Mouse (Mus musculus) embryonic facial prominence, embryonic 13.5 days (tissue): ENCODE data around the gene Qrich2. TPM values are rescaled to one million over a fixed set of nuclear protein-coding genes. Genes with fewer than 3 reads are reported as not detected.
"Not testable (repeated sequence)": the region's sequence is repeated elsewhere in the genome, so short reads cannot be mapped to it uniquely, and the experiment has no call there.

Experiments
- ATAC-seq: fragments of 200-750 bp; cut with Nextera tagmentation; 2 replicates; pipeline ENCODE4 v1.8.0; 2017; ENCODE audit warnings: low read depth; ENCODE audit not compliant: insufficient number of reproducible peaks, insufficient read depth, low FRiP score, low TSS enrichment
- H3K27ac ChIP-seq: fragments of 300-500 bp; sonication (generic); 2 replicates; pipeline ENCODE4 v1.5.1; 2015; ENCODE audit warnings: moderate library complexity, mild to moderate bottlenecking, inconsistent platforms
- H3K27me3 ChIP-seq: fragments of 300-500 bp; sonication (generic); 2 replicates; pipeline ENCODE4 v1.6.1; 2015; ENCODE audit warnings: mild to moderate bottlenecking, inconsistent platforms
- H3K36me3 ChIP-seq: fragments of 300-500 bp; sonication (generic); 2 replicates; pipeline ENCODE4 v1.6.1; 2015; ENCODE audit warnings: mild to moderate bottlenecking, inconsistent platforms
- H3K4me1 ChIP-seq: fragments of 300-500 bp; sonication (generic); 2 replicates; pipeline ENCODE4 v1.6.1; 2015; ENCODE audit warnings: inconsistent platforms
- H3K4me2 ChIP-seq: fragments of 300-500 bp; sonication (generic); 2 replicates; pipeline ENCODE4 v1.6.1; 2015; ENCODE audit warnings: moderate library complexity, mild to moderate bottlenecking, inconsistent platforms
- H3K4me3 ChIP-seq: fragments of 300-500 bp; sonication (generic); 2 replicates; pipeline ENCODE4 v1.5.1; 2015; ENCODE audit warnings: mild to moderate bottlenecking, inconsistent platforms
- H3K9ac ChIP-seq: fragments of 300-500 bp; sonication (generic); 2 replicates; pipeline ENCODE4 v1.6.1; 2015; ENCODE audit warnings: mild to moderate bottlenecking, inconsistent platforms
- H3K9me3 ChIP-seq: fragments of 300-500 bp; sonication (generic); 2 replicates; pipeline ENCODE4 v1.6.1; 2016; ENCODE audit warnings: inconsistent platforms
- WGBS: fragments of 180-500 bp; shearing (Covaris S2); methylation state at CpG from one replicate; pipeline ENCODE4 v1.1.7; 2015; ENCODE audit warnings: mixed read lengths; 5-methylcytosine and 5-hydroxymethylcytosine counted together
- polyA plus RNA-seq: library from polyadenylated mRNA; unstranded; fragments of >200 nt; fragmentation: Nextera tagmentation; extraction: Ambion mirVana; gene quantifications from 2 replicates; pipeline ENCODE4 v1.2.1, GENCODE M21; 2015

Gene Qrich2
- polyA plus RNA-seq, 1 experiment from 2014 or later = 0.55 TPM

- Histone ChIP-seq H3K4me3 (peak overlapping the region; percentile 36), H3K27me3 (no peaks in the 10 kb centered on the region)
Observed at GRCm38 (mm10) chr11:116499018-116499417, 33.0 kb upstream of the Qrich2 start.

DNA sequence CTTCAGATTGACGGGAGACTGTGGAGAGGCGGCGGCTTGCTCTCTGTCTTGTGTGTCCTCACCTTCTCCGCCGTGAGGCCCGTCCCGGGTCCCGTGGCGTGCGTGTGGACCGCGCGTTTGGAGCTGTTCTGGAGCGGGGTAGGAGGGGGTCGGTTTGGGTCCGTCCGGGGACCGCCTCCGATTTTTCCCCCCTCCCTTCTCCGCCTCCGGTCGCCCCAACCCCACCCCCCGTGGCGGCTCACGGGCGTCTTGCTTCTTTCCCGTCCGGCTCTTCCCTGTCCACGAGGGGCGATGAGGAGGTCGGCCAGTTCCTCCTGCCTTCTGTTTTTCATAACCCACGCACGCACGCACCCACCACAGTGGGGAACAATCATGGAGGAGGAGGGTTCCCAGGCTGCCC, 32.6 kb upstream of the Qrich2 start:
- Histone ChIP-seq H3K9me3 (no peaks in the 10 kb centered on the region), H3K9ac (peak overlapping the region; percentile 61), H3K27ac (no peak overlapping the region), H3K27me3 (no peaks in the 10 kb centered on the region), H3K4me2 (peak overlapping the region; percentile 60), H3K4me1 (peaks cover 8% of the 10 kb centered on the region), H3K36me3 (no peaks in the 10 kb centered on the region), H3K4me3 (peak overlapping the region; percentile 36)
- 0 out of 2 replicates have a peak, but pooled peaks have one; percentile 11 for ATAC-seq
- WGBS = 38% methylated on average over 34 of the region's 34 CpGs

More at GRCm38 (mm10) chr11:116499018-116499417, 33.0 kb upstream of the Qrich2 start:
- Histone ChIP-seq H3K4me2 (peak overlapping the region; percentile 60), H3K4me1 (peaks cover 8% of the 10 kb centered on the region), H3K36me3 (no peaks in the 10 kb centered on the region), H3K27ac (no peak overlapping the region), H3K9me3 (no peaks in the 10 kb centered on the region), H3K9ac (peak overlapping the region; percentile 61; the same call in 1 of the 2 replicates)
- WGBS = 41% methylated on average over 6 of the region's 6 CpGs
- ATAC-seq = no peak

DNA sequence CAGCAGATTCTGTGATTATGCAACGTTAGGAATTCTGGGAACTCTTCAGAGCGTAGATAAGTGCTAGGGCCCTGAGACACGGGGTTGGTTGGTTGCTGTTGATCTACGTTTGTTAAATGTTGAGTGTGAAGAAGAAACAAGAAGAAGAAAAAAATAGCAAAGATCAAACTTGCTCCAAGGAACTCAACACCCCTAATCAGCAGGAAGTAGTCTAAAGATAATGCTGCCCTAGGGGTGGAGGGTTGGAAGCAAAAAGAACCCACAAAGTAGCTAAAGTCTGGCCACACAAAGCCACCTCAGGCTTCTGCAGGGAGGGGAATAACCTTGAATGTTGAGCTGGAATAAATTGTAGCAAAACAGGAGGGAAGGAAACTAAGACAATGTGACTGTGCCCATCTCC, 31.3 kb upstream of the Qrich2 start:
- Histone ChIP-seq H3K27ac (no peak overlapping the region), H3K9me3 (no peaks in the 10 kb centered on the region), H3K4me3 (no peak overlapping the region), H3K4me2 (no peak overlapping the region), H3K4me1 (peaks cover 8% of the 10 kb centered on the region), H3K27me3 (no peaks in the 10 kb centered on the region), H3K36me3 (no peaks in the 10 kb centered on the region), H3K9ac (no peak overlapping the region)
- no peak for ATAC-seq
- 79% methylated on average over 4 of the region's 4 CpGs for WGBS

- Histone ChIP-seq H3K4me1 (peaks cover 12% of the 10 kb centered on the region), H3K4me3 (no peak overlapping the region)
- ATAC-seq = no peak
Observed at GRCm38 (mm10) chr11:116494474-116495174, 28.6 kb upstream of the Qrich2 start.

DNA sequence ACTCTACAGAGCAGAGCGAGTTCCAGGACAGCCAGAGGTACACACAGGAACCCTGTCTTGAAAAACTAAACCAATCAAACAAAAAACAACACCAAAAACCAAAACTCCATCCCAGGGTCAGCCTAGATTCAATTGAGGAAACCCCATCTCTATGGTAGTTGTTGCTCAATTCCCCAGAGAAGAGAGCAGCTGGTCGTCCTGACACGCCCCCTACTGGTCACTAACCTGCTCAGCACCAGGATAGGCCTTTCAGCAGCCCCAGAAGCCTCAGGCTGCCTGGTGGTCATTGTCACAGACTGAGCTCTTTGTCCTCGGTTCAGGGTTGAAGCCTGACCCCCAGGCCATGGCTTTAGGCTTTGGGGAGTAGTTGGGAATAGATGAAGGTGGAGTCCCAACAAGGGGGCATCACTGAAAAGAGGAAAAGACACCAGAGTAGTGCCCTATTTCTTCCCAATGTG, 27.8 kb upstream of the Qrich2 start, which contains the start of gene Prpsap1:
Gene Prpsap1, minus strand, starts transcription at position 408 of the 458 bp plus-strand sequence.
- Histone ChIP-seq H3K9me3 (no peaks in the 10 kb centered on the region), H3K4me3 (no peak within 1 kb of the TSS), H3K9ac (0 out of 2 replicates have a peak within 1 kb of the TSS, but pooled peaks have one; percentile 27), H3K4me1 (peaks cover 17% of the 10 kb centered on the region), H3K27ac (no peak within 1 kb of the TSS), H3K4me2 (no peak within 1 kb of the TSS), H3K36me3 (no peaks in the 10 kb centered on the region), H3K27me3 (no peaks in the 10 kb centered on the region)
- no peak for ATAC-seq
- 21% methylated on average over 4 of the region's 4 CpGs for WGBS

More at GRCm38 (mm10) chr11:116494474-116495174, 28.6 kb upstream of the Qrich2 start:
- Histone ChIP-seq H3K9me3 (no peaks in the 10 kb centered on the region), H3K9ac (0 out of 2 replicates have a peak overlapping the region, but pooled peaks have one; percentile 27), H3K36me3 (no peaks in the 10 kb centered on the region), H3K4me2 (no peak overlapping the region), H3K27ac (no peak overlapping the region), H3K27me3 (no peaks in the 10 kb centered on the region)
- WGBS = 61% methylated on average over 13 of the region's 13 CpGs

DNA sequence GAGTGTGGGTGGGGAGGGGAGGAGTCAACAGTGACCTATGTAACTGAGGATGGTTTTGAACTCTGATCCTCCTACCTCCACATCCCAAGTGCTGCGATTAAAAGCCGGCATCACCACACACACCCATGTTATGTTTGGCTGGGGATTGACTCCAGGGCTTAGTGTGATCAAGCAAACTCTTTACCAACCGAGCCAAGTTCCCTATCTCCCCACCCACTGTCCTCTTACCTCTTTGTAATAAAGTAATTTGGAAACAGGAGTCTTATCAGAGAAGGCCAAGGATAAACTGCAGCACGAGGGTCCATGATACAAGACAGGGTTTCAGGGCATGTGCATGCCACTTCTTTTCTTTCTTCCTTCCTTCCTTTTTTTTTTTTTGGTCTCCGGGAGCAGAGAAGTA, 27.1 kb upstream of the Qrich2 start:
- Histone ChIP-seq H3K27me3 (no peaks in the 10 kb centered on the region), H3K4me1 (peaks cover 16% of the 10 kb centered on the region), H3K9me3 (no peaks in the 10 kb centered on the region), H3K4me3 (no peak overlapping the region), H3K36me3 (0 out of 2 replicates have a peak, but pooled peaks cover under 1% of the 10 kb centered on the region), H3K4me2 (no peak overlapping the region), H3K9ac (no peak overlapping the region), H3K27ac (no peak overlapping the region)
- WGBS = 83% methylated on average over 5 of the region's 5 CpGs
- no peak for ATAC-seq

DNA sequence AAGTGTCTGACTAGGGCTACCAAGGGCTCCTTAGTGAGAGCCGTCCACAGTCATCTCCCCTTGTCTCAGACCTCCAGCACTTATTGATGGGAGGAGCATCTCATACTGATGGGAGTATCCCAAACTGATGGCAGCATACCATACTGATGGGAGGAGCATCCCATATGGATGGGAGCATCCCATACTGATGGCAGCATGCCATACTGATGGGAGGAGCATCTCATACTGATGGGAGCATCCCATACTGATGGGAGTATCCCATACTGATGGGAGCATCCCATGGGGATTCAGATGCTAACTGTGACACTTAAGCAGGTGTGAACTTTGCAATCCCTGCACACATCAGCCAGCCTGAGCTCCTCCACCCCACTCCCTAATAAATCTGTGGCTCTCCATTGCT, 26.5 kb upstream of the Qrich2 start:
- not testable (repeated sequence) for H3K4me2 ChIP-seq, H3K4me3 ChIP-seq, H3K27ac ChIP-seq, H3K9me3 ChIP-seq, H3K9ac ChIP-seq, H3K27me3 ChIP-seq, ATAC-seq, H3K36me3 ChIP-seq
- 55% methylated on average over 1 of the region's 1 CpGs for WGBS
- peaks cover 16% of the 10 kb centered on the region for H3K4me1 ChIP-seq

- Histone ChIP-seq H3K27me3 (no peaks in the 10 kb centered on the region), H3K4me2 (peak overlapping the region; percentile 67), H3K9ac (no peak overlapping the region), H3K4me1 (peaks cover 16% of the 10 kb centered on the region), H3K27ac (no peak overlapping the region; the same call in 1 of the 2 replicates), H3K4me3 (0 out of 2 replicates have a peak overlapping the region, but pooled peaks have one; percentile 100), H3K9me3 (no peaks in the 10 kb centered on the region), H3K36me3 (peaks cover 18% of the 10 kb centered on the region)
- 59% methylated on average over 6 of the region's 6 CpGs for WGBS
- no peak for ATAC-seq
Observed at GRCm38 (mm10) chr11:116491338-116491737, 25.3 kb upstream of the Qrich2 start.

DNA sequence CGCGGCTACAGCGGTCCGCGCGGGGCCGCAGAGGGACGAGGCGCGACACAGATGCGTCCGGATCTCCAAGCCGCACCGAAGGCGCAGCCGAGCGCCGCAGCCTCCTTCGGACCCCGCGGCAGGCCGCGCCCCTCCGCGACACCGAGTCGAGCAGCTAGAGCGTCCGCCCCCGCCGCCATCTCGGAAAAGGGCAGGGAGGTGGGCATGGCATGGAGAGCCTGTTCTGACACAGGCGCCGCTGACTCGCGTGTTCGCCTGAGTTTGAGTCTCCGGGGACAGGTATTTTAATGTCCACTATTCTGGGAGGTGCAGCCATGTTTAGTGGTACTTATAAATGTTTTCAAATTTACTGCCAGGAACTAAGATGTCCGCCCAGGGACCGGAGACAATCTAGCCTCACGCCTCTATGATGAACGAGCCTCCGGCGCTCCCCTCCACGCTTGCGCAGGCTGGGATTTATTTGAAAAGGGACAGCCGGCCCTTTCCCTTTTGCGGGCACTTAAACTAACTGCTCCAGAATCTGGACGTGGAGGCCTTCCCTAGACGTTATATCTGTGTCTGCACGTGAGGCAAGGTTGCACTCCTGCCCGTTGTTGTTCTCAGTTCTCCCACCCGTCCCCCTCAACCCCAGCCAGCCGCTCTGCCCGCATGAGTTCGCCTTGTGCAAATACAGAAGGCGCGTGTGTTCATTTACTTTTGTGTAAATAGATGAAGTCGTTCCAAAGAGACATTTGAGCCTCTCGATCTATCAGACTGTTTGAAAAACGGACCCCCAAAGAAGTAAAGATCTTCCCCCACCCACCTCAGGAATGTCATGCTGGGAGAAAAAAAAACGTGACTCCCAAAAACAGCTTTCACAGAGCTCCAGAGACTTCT, 24.4 kb upstream of the Qrich2 start:
- H3K4me1 ChIP-seq = peaks cover 16% of the 10 kb centered on the region
- ATAC-seq = peak; percentile 91
- peaks cover 27% of the 10 kb centered on the region for H3K36me3 ChIP-seq
- H3K9me3 ChIP-seq = no peaks in the 10 kb centered on the region
- no peaks in the 10 kb centered on the region for H3K27me3 ChIP-seq
- H3K4me2 ChIP-seq = peak overlapping the region; percentile 67
- H3K4me3 ChIP-seq = peak overlapping the region; percentile 100
- under 1% methylated on average over 62 of the region's 62 CpGs for WGBS
- peak overlapping the region; percentile 91 for H3K27ac ChIP-seq
- peak overlapping the region; percentile 98 for H3K9ac ChIP-seq

DNA sequence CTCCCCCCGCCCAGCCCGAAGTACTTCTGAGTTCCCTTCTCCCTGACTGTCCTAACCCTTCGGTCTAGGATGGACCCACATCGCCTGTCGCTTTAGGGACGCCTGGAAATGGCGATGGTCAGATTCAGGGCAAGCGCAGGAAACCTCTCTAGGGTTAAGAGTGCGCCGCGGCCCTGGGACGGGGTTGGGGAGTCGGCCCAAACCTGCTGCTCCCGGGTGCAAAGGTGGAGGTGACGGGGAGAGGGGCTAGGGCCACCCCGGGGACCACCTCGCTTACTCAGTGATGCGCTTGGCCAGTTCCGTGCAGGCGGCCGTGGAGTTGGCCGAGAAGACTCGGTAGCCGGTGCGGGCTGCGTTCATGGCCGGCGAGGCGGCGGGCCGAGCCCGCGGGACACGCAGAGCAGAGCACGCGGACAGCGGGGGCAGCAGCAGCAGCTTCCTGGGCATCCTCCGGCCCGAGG, 23.8 kb upstream of the Qrich2 start:
- under 1% methylated on average over 39 of the region's 39 CpGs for WGBS
- Histone ChIP-seq H3K4me3 (peak overlapping the region; percentile 100), H3K36me3 (peaks cover 34% of the 10 kb centered on the region), H3K9me3 (no peaks in the 10 kb centered on the region), H3K27ac (peak overlapping the region; percentile 91), H3K9ac (peak overlapping the region; percentile 98), H3K4me2 (peak overlapping the region; percentile 67), H3K4me1 (peaks cover 16% of the 10 kb centered on the region), H3K27me3 (no peaks in the 10 kb centered on the region)
- 0 out of 2 replicates have a peak, but pooled peaks have one; percentile 28 for ATAC-seq

DNA sequence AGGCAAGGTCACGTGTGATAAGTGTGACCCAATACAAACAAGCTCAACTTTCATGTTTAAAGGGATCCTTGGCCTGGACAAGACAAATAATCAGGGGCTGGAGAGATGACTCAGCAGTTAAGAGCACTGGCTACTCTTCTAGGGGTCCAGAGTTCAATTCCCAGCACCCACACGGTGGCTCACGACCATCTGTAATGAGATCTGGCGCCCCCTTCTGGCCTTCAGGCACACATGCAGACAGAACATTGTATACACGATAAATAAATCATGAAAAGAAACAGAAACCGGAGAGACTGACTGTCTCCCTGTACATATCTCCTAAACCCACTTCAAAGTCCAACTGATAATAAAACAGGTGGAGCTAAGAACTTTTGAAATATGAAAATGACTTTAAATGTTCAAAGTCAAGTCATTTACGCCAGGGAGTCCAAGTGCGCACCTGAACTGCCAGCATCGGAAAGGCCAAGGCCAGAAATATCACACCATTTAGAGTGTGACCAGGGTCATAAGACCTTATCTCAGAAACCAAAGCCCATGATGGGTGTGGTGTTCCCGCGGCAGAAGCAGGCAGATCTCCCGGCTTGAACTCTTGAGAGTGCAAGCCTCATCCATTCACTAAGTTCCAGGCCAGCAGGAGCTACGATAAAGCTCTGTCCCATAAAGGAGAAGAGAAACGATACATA, 22.8 kb upstream of the Qrich2 start:
- Histone ChIP-seq H3K36me3 (peaks cover 42% of the 10 kb centered on the region), H3K9ac (peak overlapping the region; percentile 98), H3K4me3 (peak overlapping the region; percentile 100), H3K27me3 (no peaks in the 10 kb centered on the region), H3K4me2 (peak overlapping the region; percentile 67), H3K9me3 (no peaks in the 10 kb centered on the region), H3K27ac (no peak overlapping the region), H3K4me1 (peaks cover 16% of the 10 kb centered on the region)
- ATAC-seq = no peak
- 74% methylated on average over 14 of the region's 14 CpGs for WGBS
